Mouse (Mus musculus) CH12.LX (cell line): ENCODE measurements at regions not wholly inside any gene's neighbourhood (a gene's known extent, or its start where the extent isn't known, plus 50 kb on each side); places are given as distances from the start of the nearest gene placed in this dataset.

ENCODE experiments used
- CHD2 ChIP-seq: IDR thresholded peaks from 2 replicates; pipeline ENCODE4 v1.6.1; 2011; ENCODE audit warnings: low read length, improper control_type of control experiment
- CTCF ChIP-seq, 2 experiments: IDR thresholded peaks in 1 of 2; conservative IDR thresholded peaks in 1 of 2; 2 replicates each; pipeline ENCODE4 v1.5.1; 2011 to 2012; ENCODE audit warnings: low read depth in 2 of 2, low read length in 2 of 2, improper control_type of control experiment in 1 of 2, inconsistent platforms in 1 of 2, mild to moderate bottlenecking in 1 of 2, moderate library complexity in 1 of 2
- E2F4 ChIP-seq: IDR thresholded peaks from 2 replicates; pipeline ENCODE4 v1.6.1; 2011; ENCODE audit warnings: low read depth, low read length, improper control_type of control experiment; ENCODE audit not compliant: insufficient replicate concordance
- EP300 ChIP-seq: IDR thresholded peaks from 2 replicates; pipeline ENCODE4 v1.6.1; 2011; ENCODE audit warnings: low read length, improper control_type of control experiment
- ETS1 ChIP-seq: conservative IDR thresholded peaks from 2 replicates; pipeline ENCODE4 v1.6.1; 2012; ENCODE audit warnings: low read depth, mild to moderate bottlenecking, inconsistent platforms, low read length, improper control_type of control experiment, moderate library complexity
- KAT2A ChIP-seq: IDR thresholded peaks from 2 replicates; pipeline ENCODE4 v1.6.1; 2012; ENCODE audit warnings: low read length, improper control_type of control experiment, inconsistent platforms; ENCODE audit not compliant: insufficient replicate concordance
- RAD21 ChIP-seq: IDR thresholded peaks from 2 replicates; pipeline ENCODE4 v1.6.1; 2011; ENCODE audit warnings: low read depth, mild to moderate bottlenecking, low read length, improper control_type of control experiment, moderate library complexity
- RCOR1 ChIP-seq: conservative IDR thresholded peaks from 2 replicates; pipeline ENCODE4 v1.6.1; 2012; ENCODE audit warnings: low read depth, mild to moderate bottlenecking, inconsistent platforms, low read length, improper control_type of control experiment
- UBTF ChIP-seq: IDR thresholded peaks from 2 replicates; pipeline ENCODE4 v1.6.1; 2012; ENCODE audit warnings: low read depth, mild to moderate bottlenecking, inconsistent platforms, low read length, improper control_type of control experiment, moderate library complexity
- USF1 ChIP-seq: IDR thresholded peaks from 2 replicates; pipeline ENCODE4 v1.6.1; 2014; ENCODE audit warnings: low read depth, mild to moderate bottlenecking, inconsistent platforms, low read length, improper control_type of control experiment
- USF2 ChIP-seq: conservative IDR thresholded peaks from 2 replicates; pipeline ENCODE4 v1.6.1; 2011; ENCODE audit warnings: low read depth, low read length, improper control_type of control experiment
- ZC3H11A ChIP-seq: IDR thresholded peaks from 2 replicates; pipeline ENCODE4 v1.6.1; 2012; ENCODE audit warnings: low read depth, mild to moderate bottlenecking, inconsistent platforms, low read length, improper control_type of control experiment
- ZKSCAN1 ChIP-seq: IDR thresholded peaks from 2 replicates; pipeline ENCODE4 v1.6.1; 2012; ENCODE audit warnings: low read depth, inconsistent platforms, low read length, improper control_type of control experiment, borderline replicate concordance

- TF ChIP-seq CTCF (conservative IDR thresholded peaks at IDR 0.05 in 1 of 2, IDR thresholded peaks at IDR 0.05 in 1 of 2; ENCODE audit: low read depth in 2 of 2, low read length in 2 of 2) (no peak), ETS1 (no peak), RCOR1 (no peak), EP300 (no peak), E2F4 (no peak), USF2 (no peak), ZKSCAN1 (no peak), ZC3H11A (no peak), USF1 (no peak), KAT2A (no peak), CHD2 (no peak), RAD21 (no peak), UBTF (no peak)
These were observed 231.5 kb upstream of the Vmn1r3 start for GRCm38 (mm10) chr4:3416670-3417069.
